Mouse (Mus musculus) G1E (cell line): ENCODE data around the gene Dclk2.

ENCODE experiments used
- CTCF ChIP-seq: IDR thresholded peaks from 2 replicates; pipeline ENCODE4 v1.5.1; 2012; ENCODE audit warnings: low read depth, low read length, inconsistent platforms, mixed read lengths
- GATA1 ChIP-seq: IDR thresholded peaks from 2 replicates; pipeline ENCODE4 v1.6.1; 2012; ENCODE audit warnings: borderline replicate concordance, low read length, inconsistent platforms, mixed read lengths
- POLR2AphosphoS5 ChIP-seq: IDR thresholded peaks from 2 replicates; pipeline ENCODE4 v1.6.1; 2012; ENCODE audit warnings: low read depth, low read length, inconsistent platforms; ENCODE audit not compliant: insufficient replicate concordance
- TAL1 ChIP-seq: conservative IDR thresholded peaks from 2 replicates; pipeline ENCODE4 v1.6.1; 2012; ENCODE audit warnings: low read depth, low read length, inconsistent platforms, mixed read lengths

GRCm38 (mm10) chr3:86797871-86798460 lies 122.7 kb downstream of the Dclk2 start:
- TF ChIP-seq CTCF (no peak), GATA1 (no peak), POLR2AphosphoS5 (no peak), TAL1 (no peak)
